Mouse (Mus musculus) ovary, postnatal 10 days (tissue): ENCODE measurements around the gene Alkbh3.

Experiments
- DNase-seq: peaks from one replicate; pipeline ENCODE4 v3.0.0; 2022; ENCODE audit warnings: low spot score

Gene Alkbh3

DNA sequence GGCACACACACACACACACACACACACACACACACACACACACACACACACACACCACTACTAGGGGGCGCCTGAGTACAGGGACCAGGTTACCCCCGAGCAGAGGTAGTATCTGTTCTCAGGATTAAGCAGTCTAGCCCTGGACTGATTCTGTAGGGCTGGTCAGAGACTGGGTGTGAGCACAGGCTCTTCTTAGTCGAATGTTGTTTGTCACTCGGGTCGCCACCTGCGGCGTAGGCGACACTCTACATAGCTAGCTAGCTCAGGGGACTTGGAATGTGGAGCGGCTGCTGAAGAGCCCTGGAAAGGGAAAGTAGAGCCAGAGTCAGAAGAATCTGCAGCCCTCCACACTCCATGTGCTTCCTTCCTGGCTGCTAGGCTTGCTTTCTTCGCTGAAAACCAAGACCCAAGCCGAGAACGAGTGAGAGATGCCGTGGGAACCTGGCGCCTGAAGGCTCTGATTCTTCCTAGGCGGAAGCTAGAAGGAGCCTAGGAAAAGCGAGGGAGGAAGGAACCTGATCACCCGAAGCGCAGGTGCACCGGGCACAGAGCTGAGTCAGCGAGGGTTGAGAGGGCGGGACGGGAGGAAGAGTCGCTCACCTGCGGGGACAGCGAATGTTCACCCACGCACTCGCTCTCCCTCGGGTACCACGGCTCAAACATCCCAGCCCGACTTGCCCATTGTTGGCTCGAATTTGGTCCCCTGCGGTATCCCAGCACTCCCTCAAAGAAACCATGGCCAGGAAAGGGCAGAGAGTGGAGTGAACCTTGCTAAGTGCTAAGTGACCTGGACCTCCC is 55.6 kb downstream of the Alkbh3 start:
- no peak for DNase-seq

GRCm38 (mm10) chr2:93953726-93954125 is 56.9 kb downstream of the Alkbh3 start:
- DNase-seq: no peak

GRCm38 (mm10) chr2:93946976-93947375 is 63.6 kb downstream of the Alkbh3 start:
- no peak for DNase-seq

GRCm38 (mm10) chr2:93944855-93945254 is 65.8 kb downstream of the Alkbh3 start:
- DNase-seq: no peak

- DNase-seq: no peak
These were observed 66.5 kb downstream of the Alkbh3 start for GRCm38 (mm10) chr2:93944099-93944498.

DNA sequence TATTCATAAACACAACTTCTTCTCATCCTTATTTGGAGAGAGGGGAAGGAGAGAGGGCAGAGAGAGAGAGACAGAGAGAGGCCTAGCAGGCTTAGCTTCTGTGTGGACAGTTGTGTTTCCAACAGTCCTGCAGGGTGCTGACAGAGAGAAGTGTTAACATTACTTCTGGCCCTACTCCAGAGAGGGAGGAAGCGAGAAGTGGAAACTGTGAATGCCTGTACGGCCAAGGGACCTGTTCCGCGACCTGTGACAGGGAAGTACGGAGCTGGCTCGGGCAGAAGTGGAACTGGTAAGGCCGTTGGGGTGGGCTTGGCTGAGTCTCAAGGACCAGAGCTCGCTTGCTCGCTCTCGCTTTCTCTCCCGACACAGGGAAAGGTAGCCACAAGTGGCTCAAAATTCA is 68.9 kb downstream of the Alkbh3 start:
- no peak for DNase-seq

DNA sequence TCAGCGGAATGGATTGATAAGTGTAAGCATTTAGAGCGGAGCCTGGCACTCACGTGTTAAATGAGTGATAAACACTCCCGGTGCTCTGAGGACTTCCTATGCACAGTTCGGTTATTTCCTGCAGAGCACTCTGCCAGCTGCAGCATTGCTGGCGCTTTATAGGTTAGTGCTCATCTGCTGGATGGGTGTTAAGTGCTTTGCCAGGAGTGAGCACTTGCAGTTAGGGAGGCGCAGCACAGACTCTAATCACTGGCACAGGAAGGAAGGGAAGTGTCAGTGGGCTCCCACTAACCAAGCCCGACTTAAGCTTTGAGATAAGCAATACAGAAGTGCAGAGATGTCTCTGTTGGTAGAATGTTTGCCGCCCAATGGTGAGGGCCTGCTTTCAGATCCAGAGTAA is 72.1 kb downstream of the Alkbh3 start:
- no peak for DNase-seq
